Mouse (Mus musculus) cortical plate, adult 2 months (tissue): ENCODE results near the gene Eps8l2. TPM values are rescaled to one million over a fixed set of nuclear protein-coding genes. Genes with fewer than 3 reads are reported as not detected.
A peak's percentile ranks its signal among the peaks of the same experiment; 100 is the strongest.

Experiments used
- H3K27ac ChIP-seq: fragments of 200-500 bp; 2 replicates; pipeline ENCODE4 v1.5.1; 2012; ENCODE audit warnings: low read length, control low read depth, inconsistent platforms; ENCODE audit not compliant: insufficient read depth
- H3K4me1 ChIP-seq: fragments of 200-500 bp; 2 replicates; pipeline ENCODE4 v1.6.1; 2011; ENCODE audit warnings: low read length; ENCODE audit not compliant: control insufficient read depth, insufficient read depth
- H3K4me3 ChIP-seq: fragments of 200-500 bp; 2 replicates; pipeline ENCODE4 v1.5.1; 2011; ENCODE audit warnings: mild to moderate bottlenecking, low read length, control low read depth; ENCODE audit not compliant: insufficient read depth
- CTCF ChIP-seq: fragments of 200-500 bp; IDR thresholded peaks from 2 replicates; pipeline ENCODE4 v1.5.1; 2011; ENCODE audit warnings: mild to moderate bottlenecking, control low read depth, low read length; ENCODE audit not compliant: insufficient read depth; ENCODE audit errors: extremely low read depth
- POLR2A ChIP-seq: fragments of 200-500 bp; IDR thresholded peaks from 2 replicates; pipeline ENCODE4 v1.6.1; 2011; ENCODE audit warnings: mild to moderate bottlenecking, low read length, control low read depth; ENCODE audit not compliant: insufficient read depth; ENCODE audit errors: extremely low read depth
- polyA plus RNA-seq: library from polyadenylated mRNA; depleted of rRNA; stranded (reverse); fragments of >200 nt; gene quantifications from 2 replicates; pipeline ENCODE4 v1.2.3, GENCODE M21; 2012

Gene Eps8l2
- polyA plus RNA-seq, 1 experiment: 6.7 TPM

- TF ChIP-seq POLR2A (no peak), CTCF (no peak)
- Histone ChIP-seq H3K4me3 (no peak overlapping the region), H3K4me1 (peaks cover 3% of the 10 kb centered on the region; the same call in 1 of the 2 replicates), H3K27ac (no peak overlapping the region)
Observed at GRCm38 (mm10) chr7:141387807-141388486, 49.3 kb downstream of the Eps8l2 start.

DNA sequence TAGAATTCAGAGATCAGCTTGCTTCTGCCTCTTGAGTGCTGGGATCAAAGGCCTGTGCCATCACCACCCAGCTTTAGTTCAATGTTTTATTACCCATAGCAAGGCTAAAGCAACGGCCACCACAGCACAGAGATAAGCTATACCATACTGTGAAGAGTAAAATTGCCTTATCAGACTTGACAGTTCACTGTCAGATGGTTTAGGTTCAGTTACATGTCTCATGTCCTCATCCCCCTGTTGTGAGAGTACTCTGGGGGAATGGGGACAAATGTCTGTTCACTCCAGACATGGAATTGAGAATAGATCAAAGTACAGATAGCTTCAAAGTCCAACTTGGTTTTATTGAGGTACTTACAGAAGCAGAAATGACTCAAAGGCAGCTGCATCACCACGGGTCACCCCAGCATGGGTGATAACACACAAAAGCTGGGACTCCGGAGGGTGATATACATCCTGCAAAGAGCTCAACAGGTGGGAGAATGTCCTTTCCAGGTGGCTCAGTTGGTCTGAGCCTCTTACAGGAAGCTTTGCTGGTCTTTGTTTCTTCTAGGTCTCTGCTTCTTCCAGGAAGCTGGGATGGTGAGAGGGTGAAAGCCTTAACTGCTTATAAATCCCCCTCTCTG, 49.9 kb downstream of the Eps8l2 start:
- H3K4me3 ChIP-seq: no peak overlapping the region
- TF ChIP-seq CTCF: no peak
- no peak for TF ChIP-seq POLR2A
- H3K4me1 ChIP-seq: peaks cover 6% of the 10 kb centered on the region; the same call in 1 of the 2 replicates

DNA sequence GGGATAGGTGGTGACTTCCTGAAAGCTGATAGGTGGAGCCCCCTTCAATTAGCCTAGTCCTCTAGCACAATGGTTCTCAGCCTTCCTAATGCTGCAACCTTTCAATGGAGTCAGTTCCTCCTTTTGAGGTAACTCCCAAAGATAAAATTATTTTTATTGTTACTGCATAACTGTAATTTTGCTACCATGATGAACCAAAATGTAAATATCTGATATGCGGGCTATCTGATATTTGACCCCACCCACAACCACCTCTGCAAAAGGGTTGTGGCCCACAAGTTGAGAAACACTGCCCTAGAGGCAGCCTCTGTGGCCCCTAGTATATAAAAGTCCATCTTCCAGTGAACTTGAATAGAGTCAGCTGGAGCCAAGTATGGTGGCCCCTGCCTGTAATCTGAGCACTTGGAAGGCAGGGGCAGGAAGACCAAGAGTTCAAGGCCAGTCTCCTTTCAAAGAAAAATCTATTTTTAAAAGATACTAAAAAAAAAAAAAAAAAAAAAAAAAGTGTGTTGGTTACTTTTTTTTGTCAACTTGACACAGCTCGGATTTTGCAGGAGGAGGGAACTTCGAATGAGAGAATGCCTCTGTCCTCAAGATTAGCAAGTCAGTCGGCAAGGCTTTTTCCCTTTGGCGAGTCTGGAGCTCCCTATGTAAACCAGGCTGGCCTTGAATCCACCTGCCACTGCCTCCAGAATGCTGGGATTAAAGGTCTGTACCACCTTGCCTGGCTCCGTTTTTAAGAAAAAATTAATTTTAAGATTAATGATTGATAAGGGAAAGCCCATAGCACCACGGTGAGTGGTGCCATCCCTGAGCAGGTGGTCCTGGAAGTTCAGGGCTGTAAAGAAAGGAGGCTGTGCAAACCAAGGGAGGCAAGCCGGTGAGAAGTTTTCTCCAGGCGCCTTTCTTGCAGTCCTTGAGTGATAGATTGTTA, 51.9 kb downstream of the Eps8l2 start:
- TF ChIP-seq CTCF (no peak), POLR2A (no peak)
- Histone ChIP-seq H3K27ac (no peak overlapping the region), H3K4me1 (peaks cover 6% of the 10 kb centered on the region; the same call in 1 of the 2 replicates), H3K4me3 (no peak overlapping the region; the same call in 1 of the 2 replicates)

More for the DNA sequence above, 49.9 kb downstream of the Eps8l2 start:
- no peak overlapping the region for H3K27ac ChIP-seq

DNA sequence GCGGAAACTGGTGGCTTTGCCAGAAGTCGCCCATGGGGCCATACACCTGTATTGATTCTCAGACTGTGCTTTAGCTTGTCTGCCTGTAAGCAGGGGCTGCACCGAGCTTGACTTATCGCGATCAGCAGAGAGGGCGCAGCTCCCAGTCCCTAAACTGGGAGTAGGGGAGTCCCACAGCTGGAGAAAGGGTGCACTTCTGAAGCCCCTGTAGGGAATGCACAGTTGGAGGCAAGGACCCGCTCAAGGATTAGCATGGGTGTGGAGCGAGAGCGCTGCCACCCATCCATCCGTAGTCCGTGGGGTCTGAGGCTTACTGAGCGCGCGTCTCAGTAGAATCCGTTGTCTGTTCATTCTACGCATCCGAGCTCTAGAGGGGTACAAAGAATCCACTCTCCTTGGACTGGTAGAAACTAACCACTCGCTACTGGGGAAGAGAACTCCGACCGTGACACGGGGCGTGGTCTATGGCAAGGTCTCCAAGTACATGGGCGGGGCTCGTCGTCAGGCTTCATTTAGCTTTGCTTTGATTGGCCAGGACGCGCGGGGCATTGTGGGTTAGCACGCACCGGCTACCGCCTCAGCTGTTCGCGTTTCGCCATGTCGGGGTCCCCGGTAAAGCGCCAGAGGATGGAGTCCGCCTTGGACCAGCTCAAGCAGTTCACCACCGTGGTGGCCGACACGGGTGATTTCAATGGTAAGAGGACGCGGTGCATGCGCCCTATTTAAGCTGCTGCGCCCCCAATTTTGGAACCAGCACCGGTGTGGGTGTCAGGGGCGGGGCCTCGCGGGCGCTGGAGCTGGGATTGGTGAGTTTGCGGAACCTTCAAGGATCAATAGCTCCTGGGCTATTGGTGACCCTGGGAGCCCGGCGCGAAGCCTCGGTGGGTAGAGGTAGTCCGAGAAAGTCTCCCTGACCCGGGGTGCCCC, 53.2 kb downstream of the Eps8l2 start, which contains the start of gene Taldo1:
TSS of gene Taldo1 (plus strand) at position 575 of the 927 bp plus-strand sequence.
- H3K27ac ChIP-seq: peak within 1 kb of the TSS; percentile 1; the same call in 1 of the 2 replicates
- TF ChIP-seq CTCF (no peak), POLR2A (peak; percentile 69)

GRCm38 (mm10) chr7:141392552-141393222, 54.0 kb downstream of the Eps8l2 start:
- Histone ChIP-seq H3K27ac (no peak overlapping the region), H3K4me1 (peaks cover 6% of the 10 kb centered on the region; the same call in 1 of the 2 replicates), H3K4me3 (peak overlapping the region; percentile 63)
- TF ChIP-seq CTCF (no peak), POLR2A (no peak)

More for the DNA sequence above, 53.2 kb downstream of the Eps8l2 start, which contains the start of gene Taldo1:
- Histone ChIP-seq H3K4me3 (peak within 1 kb of the TSS; percentile 63), H3K4me1 (peaks cover 6% of the 10 kb centered on the region; the same call in 1 of the 2 replicates)

- peaks cover 6% of the 10 kb centered on the region; the same call in 1 of the 2 replicates for H3K4me1 ChIP-seq
- H3K4me3 ChIP-seq: no peak overlapping the region
- TF ChIP-seq CTCF (no peak), POLR2A (no peak)
- no peak overlapping the region for H3K27ac ChIP-seq
Observed at GRCm38 (mm10) chr7:141394158-141394557, 55.5 kb downstream of the Eps8l2 start.

DNA sequence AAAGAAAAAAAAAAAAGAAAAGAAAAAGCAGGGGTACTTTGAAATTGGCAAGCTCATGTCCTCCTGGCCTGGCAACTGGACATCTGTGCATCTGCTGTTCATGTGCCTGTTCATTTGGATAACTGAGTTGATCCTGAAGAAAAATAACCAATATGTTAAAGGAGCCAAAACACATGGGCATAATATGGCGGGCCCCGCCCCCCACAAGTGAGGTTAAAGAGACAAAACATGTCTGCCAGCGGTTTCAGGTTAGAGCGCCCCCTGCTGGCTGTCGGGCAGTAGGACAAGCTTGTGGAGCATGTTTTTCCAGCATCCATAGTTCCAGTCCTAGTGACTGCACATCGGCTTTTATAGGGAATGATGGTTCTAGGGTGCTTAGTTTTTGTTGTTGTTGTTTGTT, 56.1 kb downstream of the Eps8l2 start:
- Histone ChIP-seq H3K27ac (no peak overlapping the region), H3K4me1 (peaks cover 6% of the 10 kb centered on the region; the same call in 1 of the 2 replicates), H3K4me3 (no peak overlapping the region)
- TF ChIP-seq CTCF: peak; percentile 49
- no peak for TF ChIP-seq POLR2A

- H3K4me3 ChIP-seq: no peak overlapping the region
- no peak overlapping the region for H3K27ac ChIP-seq
- peaks cover 6% of the 10 kb centered on the region; the same call in 1 of the 2 replicates for H3K4me1 ChIP-seq
- no peak for TF ChIP-seq CTCF
- no peak for TF ChIP-seq POLR2A
Observed at GRCm38 (mm10) chr7:141395348-141395747, 56.7 kb downstream of the Eps8l2 start.
